Mouse (Mus musculus): ENCODE data around the gene Necab2.

DNA sequence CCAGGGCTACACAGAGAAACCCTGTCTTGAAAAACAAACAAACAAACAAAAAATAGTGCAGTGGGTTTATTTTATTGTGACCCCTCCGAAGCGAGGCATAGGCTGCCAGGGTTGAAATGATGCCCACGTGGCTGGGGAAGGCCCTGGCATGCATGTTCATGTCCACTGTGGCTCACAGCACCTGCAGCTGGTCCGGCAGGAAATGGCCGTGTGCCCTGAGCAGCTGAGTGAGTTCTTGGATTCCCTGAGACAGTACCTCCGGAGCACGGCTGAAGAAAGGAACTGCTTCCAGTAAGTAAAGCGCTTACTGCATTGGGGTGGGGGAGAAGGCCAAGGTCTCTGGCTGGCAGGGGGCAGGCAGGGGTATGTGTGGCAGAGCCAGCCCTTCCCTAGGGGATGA, 21.6 kb downstream of the Necab2 start:
- TF ChIP-seq CTCF (conservative IDR thresholded peaks at IDR 0.05; ENCODE audit: low read length) (no peak), POU5F1 (IDR thresholded peaks at IDR 0.05; ENCODE audit: borderline replicate concordance, low read length) (no peak)

Data from E14TG2a.4 (cell line).